In the genomic region with DNA sequence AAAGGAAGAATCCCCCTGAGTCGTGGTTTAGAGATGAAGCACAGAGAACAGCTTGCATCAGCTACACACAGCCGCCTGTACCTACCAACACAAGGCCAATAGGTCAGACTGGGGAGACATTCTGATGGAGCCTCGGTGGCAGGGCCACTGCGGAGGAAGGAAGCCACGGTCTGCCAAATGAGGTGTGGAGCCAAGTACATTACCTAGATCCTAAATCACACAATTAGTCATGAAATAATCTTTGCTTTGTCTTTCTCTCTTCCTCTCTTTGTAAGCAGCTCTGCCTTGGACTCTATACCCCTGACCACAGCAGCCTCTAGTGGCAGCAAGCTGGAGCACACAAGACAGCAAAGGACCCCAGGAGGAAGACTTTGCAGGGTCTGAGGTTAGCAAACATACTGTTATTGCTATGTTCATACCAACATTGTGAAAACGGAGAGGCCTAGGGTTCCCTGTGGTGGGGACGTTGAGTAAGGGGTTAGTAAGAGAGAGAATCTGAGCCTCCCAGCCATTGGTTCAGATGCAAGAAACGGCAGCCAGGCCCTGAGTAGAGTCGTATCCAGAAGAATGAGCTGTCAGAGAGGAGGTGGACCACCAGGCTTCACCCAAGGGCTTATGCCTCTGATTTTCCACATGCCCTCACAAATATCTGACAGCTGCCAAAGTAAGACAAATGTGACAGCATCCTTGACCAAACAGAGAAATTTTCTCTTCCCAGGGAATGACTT, we compare ENCODE assay signal across 9 mouse cellular contexts.
A peak's percentile ranks its signal among the peaks of the same experiment; 100 is the strongest.
DNase-seq lines count a peak whose midpoint lies in the region; ATAC-seq and TF ChIP-seq lines count a peak whose summit lies in the region.
"Had no signal": no experiment of that assay in that cellular context is flagged by ENCODE, and none has a peak within 500 bp of the region (broad histone marks: within the 10 kb centered on the region; RNA-seq: fewer than 3 reads in every experiment).

No protein-coding gene starts in this region.

- DNase-seq in lung, adult 2 months, result no peak
- DNase-seq in lung, adult 18-20 months, result no peak
- peak; percentile 89 for DNase-seq in brain, adult 2 months (ENCODE audit: low read depth, low spot score)
- DNase-seq in forebrain, embryonic 11.5 days (ENCODE audit: low spot score), result peak; percentile 55
- DNase-seq in hindbrain, postnatal 0 days (ENCODE audit: low spot score), result peak; percentile 84
- peak; percentile 66 to 67 for DNase-seq in right cerebral cortex, adult 2 months (ENCODE audit: low spot score in 2 of 2)
- no peak for DNase-seq in B cell, adult 2 months

- ATAC-seq in forebrain, embryonic 11.5 days (replicated peaks; ENCODE audit: low FRiP score), result peak; percentile 64; the same call in 1 of the 2 replicates
- ATAC-seq in hindbrain, postnatal 0 days, result peak; percentile 89
- peak; percentile 14; the same call in 1 of the 2 replicates for ATAC-seq in lung, embryonic 15.5 days (ENCODE audit: borderline replicate concordance, extremely low read depth, low FRiP score, low TSS enrichment)

- H3K27ac ChIP-seq in forebrain, embryonic 11.5 days (ENCODE audit: low read depth, low read length), result no peak overlapping the region
- H3K27ac ChIP-seq in hindbrain, postnatal 0 days, result no peak overlapping the region
- no peak overlapping the region for H3K27ac ChIP-seq in lung, embryonic 15.5 days

- H3K9me3 ChIP-seq in forebrain, embryonic 11.5 days (ENCODE audit: control insufficient read depth, low read length), result no peaks in the 10 kb centered on the region
- H3K9me3 ChIP-seq in hindbrain, postnatal 0 days (ENCODE audit: low read length), result no peaks in the 10 kb centered on the region
- no peaks in the 10 kb centered on the region for H3K9me3 ChIP-seq in lung, embryonic 15.5 days

- no peak for TF ChIP-seq POLR2A in lung, adult 2 months (IDR thresholded peaks at IDR 0.05; ENCODE audit: borderline replicate concordance, extremely low read depth, low read depth, low read length)

- H3K36me3 ChIP-seq in forebrain, embryonic 11.5 days (ENCODE audit: control insufficient read depth, insufficient read depth, low read length), result no peaks in the 10 kb centered on the region
- no peaks in the 10 kb centered on the region for H3K36me3 ChIP-seq in hindbrain, postnatal 0 days (ENCODE audit: insufficient read depth, low read length)
- no peaks in the 10 kb centered on the region for H3K36me3 ChIP-seq in lung, embryonic 15.5 days

- TF ChIP-seq CTCF in lung, adult 2 months (IDR thresholded peaks at IDR 0.05; ENCODE audit: insufficient read depth, low read length), result peak; percentile 71
- peak; percentile 92 for TF ChIP-seq CTCF in hindbrain, postnatal 0 days (IDR thresholded peaks at IDR 0.05; ENCODE audit: low read depth)

- no peak overlapping the region for H3K4me2 ChIP-seq in forebrain, embryonic 11.5 days (ENCODE audit: low read depth, low read length, severe bottlenecking)
- H3K4me2 ChIP-seq in hindbrain, postnatal 0 days (ENCODE audit: low read depth, low read length), result no peak overlapping the region
- no peak overlapping the region for H3K4me2 ChIP-seq in lung, embryonic 15.5 days

- no peak overlapping the region for H3K4me3 ChIP-seq in lung, adult 2 months (replicated peaks; ENCODE audit: extremely low read depth, low read depth, low read length)
- H3K4me3 ChIP-seq in forebrain, embryonic 11.5 days (ENCODE audit: low read depth, low read length), result no peak overlapping the region
- no peak overlapping the region for H3K4me3 ChIP-seq in hindbrain, postnatal 0 days (ENCODE audit: low read length)
- H3K4me3 ChIP-seq in lung, embryonic 15.5 days, result no peak overlapping the region
- H3K4me3 ChIP-seq: megakaryocyte, embryonic 14.5 days had no signal

- H3K4me1 ChIP-seq in lung, adult 2 months (ENCODE audit: control insufficient read depth, insufficient read depth, low read length), result no peaks in the 10 kb centered on the region
- H3K4me1 ChIP-seq in forebrain, embryonic 11.5 days (replicated peaks; ENCODE audit: control insufficient read depth, insufficient read depth, low read length), result no peaks in the 10 kb centered on the region
- no peaks in the 10 kb centered on the region for H3K4me1 ChIP-seq in hindbrain, postnatal 0 days (ENCODE audit: insufficient read depth, low read length)
- H3K4me1 ChIP-seq in lung, embryonic 15.5 days, result no peaks in the 10 kb centered on the region

- H3K27me3 ChIP-seq in forebrain, embryonic 11.5 days (ENCODE audit: control insufficient read depth, insufficient read depth, low read length), result no peaks in the 10 kb centered on the region
- no peaks in the 10 kb centered on the region for H3K27me3 ChIP-seq in hindbrain, postnatal 0 days (ENCODE audit: insufficient read depth, low read length)
- H3K27me3 ChIP-seq in lung, embryonic 15.5 days, result no peaks in the 10 kb centered on the region
- H3K27me3 ChIP-seq: megakaryocyte, embryonic 14.5 days had no signal

- WGBS in lung, adult 2 months, result 48% methylated on average over 9 of the region's 9 CpGs
- 69% methylated on average over 9 of the region's 9 CpGs for WGBS in forebrain, embryonic 11.5 days
- WGBS in hindbrain, postnatal 0 days, result 31% methylated on average over 9 of the region's 9 CpGs
- 47% methylated on average over 9 of the region's 9 CpGs for WGBS in lung, embryonic 15.5 days

- no peak overlapping the region for H3K9ac ChIP-seq in forebrain, embryonic 11.5 days (ENCODE audit: low read length)
- H3K9ac ChIP-seq in hindbrain, postnatal 0 days (replicated peaks; ENCODE audit: low read length), result no peak overlapping the region
- H3K9ac ChIP-seq in lung, embryonic 15.5 days, result no peak overlapping the region

Comparison
In these comparisons a context has a peak if more than half of its experiments do, and no peak if none do; other contexts are left out.
1. DNase-seq: peak in brain, adult 2 months (single experiment), forebrain, embryonic 11.5 days (single experiment), hindbrain, postnatal 0 days (single experiment) and right cerebral cortex, adult 2 months (2 of 2); none in lung, adult 2 months (single experiment), lung, adult 18-20 months (0 of 2) and B cell, adult 2 months (0 of 2).
2. ATAC-seq: peak in every context shown above with its lines; median percentile 89 in hindbrain, postnatal 0 days; 64 in forebrain, embryonic 11.5 days; 14 in lung, embryonic 15.5 days.